Mouse (Mus musculus) cortical plate, adult 2 months (tissue): ENCODE measurements around the gene Hist1h2an. TPM values are rescaled to one million over a fixed set of nuclear protein-coding genes. Genes with fewer than 3 reads are reported as not detected.
A peak's percentile ranks its signal among the peaks of the same experiment; 100 is the strongest.
"Not testable (repeated sequence)": the region's sequence is repeated elsewhere in the genome, so short reads cannot be mapped to it uniquely, and the experiment has no call there.

Source experiments
- H3K27ac ChIP-seq: fragments of 200-500 bp; 2 replicates; pipeline ENCODE4 v1.5.1; 2012; ENCODE audit warnings: low read length, control low read depth, inconsistent platforms; ENCODE audit not compliant: insufficient read depth
- H3K4me1 ChIP-seq: fragments of 200-500 bp; 2 replicates; pipeline ENCODE4 v1.6.1; 2011; ENCODE audit warnings: low read length; ENCODE audit not compliant: control insufficient read depth, insufficient read depth
- H3K4me3 ChIP-seq: fragments of 200-500 bp; 2 replicates; pipeline ENCODE4 v1.5.1; 2011; ENCODE audit warnings: mild to moderate bottlenecking, low read length, control low read depth; ENCODE audit not compliant: insufficient read depth
- CTCF ChIP-seq: fragments of 200-500 bp; IDR thresholded peaks from 2 replicates; pipeline ENCODE4 v1.5.1; 2011; ENCODE audit warnings: mild to moderate bottlenecking, control low read depth, low read length; ENCODE audit not compliant: insufficient read depth; ENCODE audit errors: extremely low read depth
- POLR2A ChIP-seq: fragments of 200-500 bp; IDR thresholded peaks from 2 replicates; pipeline ENCODE4 v1.6.1; 2011; ENCODE audit warnings: mild to moderate bottlenecking, low read length, control low read depth; ENCODE audit not compliant: insufficient read depth; ENCODE audit errors: extremely low read depth
- polyA plus RNA-seq: library from polyadenylated mRNA; depleted of rRNA; stranded (reverse); fragments of >200 nt; gene quantifications from 2 replicates; pipeline ENCODE4 v1.2.3, GENCODE M21; 2012

Gene Hist1h2an
- polyA plus RNA-seq, 1 experiment = not detected

DNA sequence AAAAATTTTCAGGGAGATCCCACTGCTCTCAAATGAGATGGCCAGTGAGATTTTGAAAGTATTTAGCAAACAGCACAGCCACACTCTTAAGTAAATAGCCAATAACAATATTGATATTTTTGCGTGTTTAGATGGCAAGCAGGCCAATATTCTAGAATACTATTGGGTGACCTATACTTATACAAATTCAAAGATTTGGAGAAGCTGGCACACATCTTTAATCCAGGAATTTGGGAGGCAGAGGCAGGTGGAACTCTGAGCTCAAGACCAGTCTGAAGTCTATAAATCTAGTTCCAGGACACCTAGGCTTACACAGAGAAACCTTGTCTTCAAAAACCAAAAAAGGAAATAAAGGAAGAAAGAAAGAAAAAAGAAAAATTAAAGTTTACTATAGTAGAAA is 5.4 kb downstream of the Hist1h2an start:
- H3K4me3 ChIP-seq = no peak overlapping the region
- TF ChIP-seq POLR2A (no peak), CTCF (no peak)
- no peak overlapping the region for H3K27ac ChIP-seq
- no peaks in the 10 kb centered on the region; the same call in 1 of the 2 replicates for H3K4me1 ChIP-seq

GRCm38 (mm10) chr13:21781021-21781555 is 5.9 kb downstream of the Hist1h2an start:
- Histone ChIP-seq H3K4me1 (no peaks in the 10 kb centered on the region; the same call in 1 of the 2 replicates), H3K4me3 (no peak overlapping the region; the same call in 1 of the 2 replicates), H3K27ac (no peak overlapping the region)
- TF ChIP-seq POLR2A (no peak), CTCF (no peak)

DNA sequence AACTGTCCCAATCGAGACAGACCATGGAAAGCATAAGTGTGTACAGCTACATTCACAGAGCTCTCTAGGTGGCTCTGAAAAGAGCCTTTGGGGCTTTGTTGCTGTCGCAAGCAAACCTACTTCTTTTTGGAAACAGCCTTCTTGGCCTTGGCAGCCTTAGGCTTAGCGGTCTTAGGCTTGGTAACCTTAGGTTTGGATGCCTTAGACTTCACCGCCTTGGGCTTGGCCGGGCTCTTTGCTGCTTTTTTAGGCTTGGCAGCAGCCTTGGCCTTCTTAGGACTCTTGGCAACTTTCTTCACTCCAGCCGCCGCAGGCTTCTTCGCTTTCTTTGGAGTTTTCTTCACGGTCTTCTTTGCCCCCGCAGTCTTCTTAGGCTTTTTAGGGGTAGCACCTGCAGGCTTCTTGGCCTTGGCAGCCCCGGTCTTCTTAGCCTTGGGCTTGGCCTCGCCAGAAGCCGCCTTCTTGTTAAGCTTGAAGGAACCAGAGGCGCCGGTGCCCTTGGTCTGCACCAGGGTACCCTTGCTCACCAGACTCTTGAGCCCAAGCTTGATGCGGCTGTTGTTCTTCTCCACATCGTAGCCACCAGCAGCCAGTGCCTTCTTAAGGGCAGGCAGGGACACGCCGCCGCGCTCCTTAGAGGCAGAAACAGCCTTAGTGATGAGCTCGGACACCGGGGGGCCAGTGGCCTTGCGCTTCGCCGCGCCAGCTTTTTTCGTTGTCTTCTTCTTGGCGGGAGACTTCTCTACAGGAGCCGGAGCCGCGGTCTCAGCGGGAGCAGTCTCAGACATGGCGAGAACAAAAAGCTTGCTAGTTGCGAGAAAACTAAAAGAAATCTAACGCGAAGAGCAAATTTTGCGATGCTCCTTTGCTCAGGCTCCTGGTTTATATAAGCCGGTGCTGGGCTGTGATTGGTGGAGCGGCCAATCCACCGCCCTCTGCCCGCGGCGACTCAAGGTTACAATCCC is 7.0 kb downstream of the Hist1h2an start, which contains the start of gene Hist1h1b:
Gene Hist1h1b, minus strand, starts transcription at position 859 of the 965 bp plus-strand sequence.
- no peaks in the 10 kb centered on the region; the same call in 1 of the 2 replicates for H3K4me1 ChIP-seq
- H3K4me3 ChIP-seq = peak within 1 kb of the TSS; percentile 38
- H3K27ac ChIP-seq = peak within 1 kb of the TSS; percentile 55
- TF ChIP-seq CTCF = no peak
- TF ChIP-seq POLR2A = peak; percentile 45; the same call in 1 of the 2 replicates

GRCm38 (mm10) chr13:21778814-21779766 is 7.9 kb downstream of the Hist1h2an start:
- no peak overlapping the region for H3K27ac ChIP-seq
- no peaks in the 10 kb centered on the region; the same call in 1 of the 2 replicates for H3K4me1 ChIP-seq
- peak overlapping the region; percentile 38 for H3K4me3 ChIP-seq
- TF ChIP-seq CTCF = no peak
- TF ChIP-seq POLR2A = no peak

DNA sequence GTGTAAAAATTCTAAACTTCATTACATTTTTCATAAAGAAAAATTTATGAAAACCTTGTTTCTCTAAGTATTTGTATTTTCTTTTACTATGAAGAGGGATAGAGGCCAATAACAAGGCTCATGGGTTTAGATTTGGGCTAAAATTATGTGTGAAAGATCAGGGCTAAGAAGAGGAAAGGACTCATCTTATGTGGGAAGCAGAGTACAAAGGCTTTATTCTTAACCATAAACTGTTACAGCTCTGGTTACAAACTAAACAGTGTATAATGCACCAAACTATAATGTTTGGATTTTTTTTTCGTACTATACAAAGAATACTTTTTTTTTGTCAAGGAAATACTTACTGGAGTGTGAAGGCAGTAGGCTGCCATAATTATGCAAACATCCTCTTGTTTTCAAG is 31.3 kb downstream of the Hist1h2an start:
- Histone ChIP-seq H3K4me1 (no peaks in the 10 kb centered on the region), H3K27ac (no peak overlapping the region), H3K4me3 (no peak overlapping the region)
- TF ChIP-seq CTCF = no peak
- TF ChIP-seq POLR2A = no peak

GRCm38 (mm10) chr13:21754294-21755001 is 32.6 kb downstream of the Hist1h2an start:
- not testable (repeated sequence) for H3K4me1 ChIP-seq, H3K27ac ChIP-seq
- H3K4me3 ChIP-seq = peak overlapping the region; percentile 56; the same call in 1 of the 2 replicates

DNA sequence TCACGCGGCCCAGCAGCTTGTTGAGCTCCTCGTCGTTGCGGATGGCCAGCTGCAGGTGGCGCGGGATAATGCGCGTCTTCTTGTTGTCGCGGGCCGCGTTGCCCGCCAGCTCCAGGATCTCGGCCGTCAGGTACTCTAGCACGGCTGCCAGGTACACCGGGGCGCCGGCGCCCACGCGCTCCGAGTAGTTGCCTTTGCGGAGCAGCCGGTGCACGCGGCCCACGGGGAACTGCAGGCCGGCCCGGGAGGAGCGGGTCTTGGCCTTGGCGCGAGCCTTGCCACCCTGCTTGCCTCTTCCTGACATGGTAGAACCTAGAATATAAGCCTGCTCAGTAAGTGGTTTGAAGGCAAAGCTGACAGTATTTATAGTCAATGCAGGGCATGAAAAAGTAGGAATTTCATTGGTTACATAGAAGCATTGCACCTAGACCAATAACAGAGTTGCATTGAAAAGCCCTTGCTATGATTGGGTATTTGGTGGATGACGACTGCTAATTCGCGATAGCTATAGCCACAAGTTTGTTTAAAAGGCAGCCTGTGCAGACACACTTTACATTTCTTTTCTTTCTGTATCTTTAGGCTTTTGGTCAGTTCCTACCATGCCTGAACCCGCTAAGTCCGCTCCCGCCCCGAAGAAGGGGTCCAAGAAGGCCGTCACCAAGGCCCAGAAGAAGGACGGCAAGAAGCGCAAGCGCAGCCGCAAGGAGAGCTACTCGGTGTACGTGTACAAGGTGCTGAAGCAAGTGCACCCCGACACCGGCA is 33.3 kb downstream of the Hist1h2an start, which contains the start of the genes Hist1h2ak and Hist1h2bn:
Gene Hist1h2ak, minus strand, starts transcription at position 304 of the 762 bp plus-strand sequence.
Gene Hist1h2bn, plus strand, starts transcription at position 600 of the 762 bp plus-strand sequence.
- TF ChIP-seq POLR2A = peak; percentile 83
- H3K27ac ChIP-seq = peak within 1 kb of the TSS; percentile 88
- peak within 1 kb of the TSS; percentile 56 for H3K4me3 ChIP-seq
- not testable (repeated sequence) for H3K4me1 ChIP-seq

GRCm38 (mm10) chr13:21753051-21753523 is 33.9 kb downstream of the Hist1h2an start:
- Histone ChIP-seq H3K4me1 (peaks cover 2% of the 10 kb centered on the region; the same call in 1 of the 2 replicates), H3K4me3 (peak overlapping the region; percentile 56), H3K27ac (peak overlapping the region; percentile 88)
- TF ChIP-seq CTCF (no peak), POLR2A (no peak)
